In the genomic region with DNA sequence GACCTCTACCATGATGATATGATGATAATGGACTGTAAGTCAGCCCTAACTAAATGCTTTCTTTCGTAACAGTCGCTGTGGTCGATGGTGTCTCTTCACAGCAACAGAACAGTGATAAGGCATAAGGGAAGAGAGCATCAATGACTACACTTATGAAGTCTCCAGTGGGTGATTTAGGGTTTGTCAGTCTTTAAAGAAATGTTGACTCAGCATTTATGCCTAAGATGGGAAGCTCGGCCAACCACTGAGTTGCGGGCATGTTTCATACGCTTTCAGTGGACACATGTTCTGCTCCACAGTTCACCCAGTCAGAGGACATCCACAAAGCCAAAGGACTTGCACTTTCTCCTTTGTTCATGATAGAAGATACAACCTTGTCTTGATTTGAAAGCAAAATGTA, we compare ENCODE assay signal across 24 mouse cellular contexts.
"Had no signal": no experiment of that assay in that cellular context is flagged by ENCODE, and none has a peak within 500 bp of the region (broad histone marks: within the 10 kb centered on the region; RNA-seq: fewer than 3 reads in every experiment).

No protein-coding gene starts in this region.

- DNase-seq: cerebellum, adult 9-11 months; cerebellum, postnatal 10 days; cerebellum, postnatal 14 days; cerebellum, postnatal 25 days; cerebellum, postnatal 36 days; embryo, embryonic 11 days; forebrain, postnatal 0 days; gastrocnemius, adult 2 months; gastrocnemius, postnatal 10 days; gastrocnemius, postnatal 14 days; gastrocnemius, postnatal 25 days; gastrocnemius, postnatal 36 days; heart, adult 11 months; heart, adult 18-20 months had no signal

- H3K9ac ChIP-seq: embryonic facial prominence, embryonic 12.5 days; embryonic facial prominence, embryonic 13.5 days; embryonic facial prominence, embryonic 15.5 days; forebrain, embryonic 12.5 days; forebrain, embryonic 13.5 days; forebrain, embryonic 15.5 days; forebrain, postnatal 0 days had no signal

- H3K4me1 ChIP-seq: embryonic facial prominence, embryonic 10.5 days; embryonic facial prominence, embryonic 12.5 days; embryonic facial prominence, embryonic 15.5 days; forebrain, embryonic 12.5 days; forebrain, embryonic 13.5 days; forebrain, embryonic 15.5 days; heart, embryonic 10.5 days had no signal

- H3K4me3 ChIP-seq: embryonic facial prominence, embryonic 10.5 days; embryonic facial prominence, embryonic 12.5 days; embryonic facial prominence, embryonic 13.5 days; embryonic facial prominence, embryonic 15.5 days; erythroblast, embryonic 14.5 days; forebrain, embryonic 10.5 days; forebrain, embryonic 12.5 days; forebrain, embryonic 13.5 days; forebrain, embryonic 15.5 days; gastrocnemius, adult 2 months; heart, embryonic 10.5 days had no signal

- H3K27ac ChIP-seq: embryonic facial prominence, embryonic 10.5 days; embryonic facial prominence, embryonic 12.5 days; embryonic facial prominence, embryonic 13.5 days; embryonic facial prominence, embryonic 15.5 days; forebrain, embryonic 10.5 days; forebrain, embryonic 12.5 days; forebrain, embryonic 13.5 days; forebrain, embryonic 15.5 days; gastrocnemius, adult 2 months; heart, embryonic 10.5 days had no signal

- H3K9me3 ChIP-seq: embryonic facial prominence, embryonic 15.5 days; forebrain, embryonic 15.5 days had no signal

- H3K36me3 ChIP-seq: embryonic facial prominence, embryonic 10.5 days; embryonic facial prominence, embryonic 12.5 days; embryonic facial prominence, embryonic 15.5 days; forebrain, embryonic 10.5 days; forebrain, embryonic 15.5 days had no signal

- H3K4me2 ChIP-seq: embryonic facial prominence, embryonic 12.5 days; embryonic facial prominence, embryonic 13.5 days; embryonic facial prominence, embryonic 15.5 days; forebrain, embryonic 12.5 days; forebrain, embryonic 13.5 days; forebrain, embryonic 15.5 days had no signal

- H3K27me3 ChIP-seq: embryonic facial prominence, embryonic 12.5 days; embryonic facial prominence, embryonic 13.5 days; embryonic facial prominence, embryonic 15.5 days; forebrain, embryonic 12.5 days; forebrain, embryonic 13.5 days; forebrain, embryonic 15.5 days had no signal
